Mouse (Mus musculus) brain, embryonic 18.5 days (tissue): ENCODE measurements around the gene Ing3.

Source experiments
- DNase-seq: peaks from one replicate; pipeline ENCODE4 v3.0.0-alpha.2; 2012; ENCODE audit warnings: low read depth, low spot score

Ing3 gene

DNA sequence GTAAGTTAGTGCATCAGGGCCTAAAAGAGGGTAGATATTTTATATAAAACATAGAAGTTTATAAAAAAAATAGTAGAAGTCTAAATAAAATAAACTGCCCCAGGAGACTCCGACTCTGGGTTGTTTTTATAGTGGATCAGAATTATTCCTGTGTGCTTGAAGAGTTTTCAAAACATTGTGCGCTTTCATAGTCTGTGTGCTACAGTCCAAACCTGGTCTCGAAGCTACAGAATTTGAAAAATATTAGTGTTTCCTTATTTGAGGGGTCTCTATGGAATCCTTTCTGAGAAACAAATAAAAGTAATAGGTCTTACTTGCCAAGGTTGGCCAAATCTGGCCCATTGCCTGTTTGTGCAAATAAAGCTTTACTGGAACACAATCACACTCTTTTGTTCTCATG, 71.9 kb downstream of the Ing3 start:
- no peak for DNase-seq

DNA sequence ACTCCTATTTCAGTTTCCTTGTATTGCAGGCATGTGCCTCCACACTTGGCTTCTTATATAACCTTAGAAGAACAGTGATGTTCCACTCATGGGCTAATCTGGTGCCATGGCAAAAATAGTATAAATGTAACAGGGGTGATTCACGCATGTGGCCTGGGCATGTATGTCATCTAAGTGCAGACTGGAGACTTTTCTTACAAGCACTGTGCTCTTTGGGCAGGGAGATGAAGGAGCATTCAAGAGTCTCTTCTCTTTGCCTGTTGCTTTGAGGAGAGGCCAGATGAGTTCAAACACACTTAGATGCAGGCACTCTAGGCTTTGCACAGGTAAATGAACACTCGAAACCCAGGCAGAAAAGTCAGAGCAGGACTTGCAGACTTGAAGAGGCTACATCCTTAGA, 74.8 kb downstream of the Ing3 start:
- no peak for DNase-seq
